Mouse (Mus musculus) heart, postnatal 14 days (tissue): ENCODE measurements around the gene Sdc4. TPM values are rescaled to one million over a fixed set of nuclear protein-coding genes. Genes with fewer than 3 reads are reported as not detected.

Experiments
- DNase-seq, 2 experiments: peaks; one replicate each; pipeline ENCODE4 v3.0.0; 2021 to 2022
- intact Hi-C: fragments of 180-260 bp; cut with DNase I; formaldehyde crosslinking; loops from one replicate; pipeline ENCODE4 v1.15.1; 2025
- total RNA-seq, 2 experiments: library from RNA; stranded (reverse); gene quantifications; 2 replicates each; pipeline ENCODE4 v1.2.3; 2021

The Sdc4 gene
- total RNA-seq, 2 experiments from 2014 or later, result 20.0 to 27.0 TPM

DNA sequence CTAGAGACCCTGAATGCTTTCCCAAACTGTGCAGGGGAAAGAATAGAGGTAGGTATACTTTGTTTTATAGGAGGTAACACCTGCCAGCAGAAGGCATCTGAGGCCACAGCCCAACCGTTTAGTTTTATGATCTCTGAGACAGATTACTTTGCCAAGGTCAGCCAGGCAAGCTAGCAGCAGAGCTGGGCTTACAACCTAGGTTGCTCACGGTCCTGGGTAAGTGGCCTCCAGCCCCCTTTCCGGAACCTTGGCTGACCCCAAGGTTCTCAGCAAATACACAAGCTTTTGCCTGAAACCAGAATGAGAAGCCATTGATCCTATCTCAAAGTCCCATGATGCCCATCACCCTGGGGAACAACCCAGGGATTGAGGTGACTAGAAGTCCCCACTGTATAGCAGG lies 9.0 kb downstream of the Sdc4 start:
- intact Hi-C loops, result no loop called here
- DNase-seq, result no peak

DNA sequence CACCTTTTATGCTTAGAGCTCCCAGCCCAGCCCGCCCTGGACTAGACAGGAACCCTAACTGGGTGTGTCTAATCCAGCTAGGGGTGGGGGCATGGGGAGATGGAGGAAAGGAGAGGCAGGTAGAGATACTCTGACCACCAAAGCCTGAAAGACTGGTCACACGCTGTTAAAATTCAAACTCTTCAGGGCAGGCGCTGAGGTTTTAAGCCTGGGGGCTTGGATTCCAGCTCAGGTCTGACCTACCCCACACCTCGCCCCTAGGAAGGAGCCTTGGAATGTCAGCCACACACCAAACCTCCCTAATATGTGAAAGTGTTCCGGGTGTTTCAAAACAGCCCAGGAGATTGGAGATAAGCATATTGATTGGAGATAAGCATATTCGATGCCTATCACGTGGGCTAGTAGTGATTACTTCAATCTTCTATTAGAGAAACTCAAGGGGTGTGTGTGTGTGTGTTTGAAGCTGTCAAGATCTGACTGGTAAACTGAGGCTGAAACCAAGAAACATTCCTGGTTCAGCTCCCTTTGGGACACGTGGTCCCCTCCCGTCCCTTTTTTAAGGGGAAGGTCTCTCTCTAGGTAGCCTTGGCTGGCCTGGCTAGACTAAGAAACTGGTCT lies 10.3 kb downstream of the Sdc4 start:
- intact Hi-C loops, result no loop called here
- DNase-seq, result no peak

DNA sequence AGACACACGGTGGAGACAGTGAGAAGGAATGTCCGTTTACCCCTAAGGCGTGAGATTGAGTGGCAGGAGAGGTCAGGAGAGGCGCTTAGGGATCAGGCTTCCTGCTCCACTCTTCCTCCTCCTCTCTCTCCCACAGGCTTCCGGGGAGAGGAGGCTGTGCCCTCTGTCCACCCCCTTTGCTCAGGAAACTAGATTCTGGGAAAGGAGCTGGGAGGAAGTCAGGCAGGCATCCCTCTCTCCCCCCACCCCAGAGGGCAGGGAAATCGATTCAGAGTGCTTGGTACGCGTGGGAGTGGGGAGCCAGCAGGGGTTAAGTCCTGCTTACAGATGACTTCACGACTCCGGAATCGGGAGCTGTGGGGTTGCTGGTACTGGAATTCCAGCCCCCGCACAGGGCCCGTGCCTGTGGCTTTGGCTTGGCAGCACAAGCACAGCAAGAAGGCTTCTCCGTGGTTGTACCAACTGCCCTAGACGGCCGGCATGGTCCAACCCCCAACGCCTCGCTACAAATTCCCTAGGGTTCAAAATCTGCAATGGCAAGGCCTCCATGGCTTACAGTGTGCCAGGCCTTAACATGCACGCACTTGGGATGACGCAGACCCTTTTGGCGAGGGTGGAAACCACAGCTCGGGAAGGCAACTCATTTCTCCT lies 11.0 kb downstream of the Sdc4 start:
- peak; percentile 27 to 35 for DNase-seq
- intact Hi-C loops, result no loop called here

- intact Hi-C loops, result no loop called here
- peak in 1 of 2 experiments; percentile 31 for DNase-seq
Measured at GRCm38 (mm10) chr2:164431676-164432465, 11.8 kb downstream of the Sdc4 start.

DNA sequence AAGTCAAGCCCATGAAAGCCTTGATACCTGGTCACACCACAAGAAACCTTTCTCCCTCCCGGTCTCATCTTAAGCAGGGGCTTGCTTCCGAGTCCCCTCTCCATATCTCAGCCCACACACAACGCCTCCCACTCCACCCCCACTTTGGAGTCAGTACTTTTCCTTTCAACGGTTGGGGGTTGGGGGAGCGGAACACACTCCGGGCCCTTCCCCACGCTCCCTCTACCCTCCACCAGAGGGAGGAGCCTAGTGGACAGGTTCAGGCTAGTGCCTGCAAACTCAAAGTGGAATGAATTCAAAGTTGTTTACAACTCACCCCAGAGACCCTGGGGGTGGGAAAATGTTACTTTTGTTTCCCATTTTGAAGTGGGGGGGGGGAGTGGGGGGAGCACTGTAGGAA lies 13.0 kb downstream of the Sdc4 start:
- intact Hi-C loops, result no loop called here
- no peak for DNase-seq

GRCm38 (mm10) chr2:164429881-164430615 lies 13.6 kb downstream of the Sdc4 start:
- DNase-seq, result no peak
- intact Hi-C loops, result no loop called here

DNA sequence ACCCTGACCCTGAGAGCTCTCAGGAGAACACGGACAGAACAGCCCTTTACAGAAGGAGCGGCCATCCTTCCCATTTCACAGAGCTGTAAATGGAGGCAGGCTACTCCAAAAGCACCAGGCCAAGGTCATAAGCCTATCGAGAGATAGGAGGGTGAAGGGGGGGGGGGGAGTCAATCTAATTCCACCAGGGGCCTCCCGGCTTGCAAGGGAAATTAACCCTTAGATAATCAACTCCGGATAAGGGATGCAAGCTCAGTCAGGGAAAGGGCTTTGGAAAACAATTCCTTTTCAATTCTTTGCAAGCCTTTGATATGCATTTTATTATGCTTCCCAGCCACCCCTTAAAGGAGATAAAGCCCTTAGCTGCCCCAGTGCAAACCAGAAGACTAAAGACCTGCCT lies 15.2 kb downstream of the Sdc4 start:
- intact Hi-C loops, result no loop called here
- DNase-seq, result no peak

- no peak for DNase-seq
- intact Hi-C loops, result no loop called here
Measured at GRCm38 (mm10) chr2:164426952-164427351, 16.7 kb downstream of the Sdc4 start.

GRCm38 (mm10) chr2:164426121-164426520 lies 17.6 kb downstream of the Sdc4 start:
- no peak for DNase-seq
- intact Hi-C loops, result no loop called here

GRCm38 (mm10) chr2:164425401-164425800 lies 18.3 kb downstream of the Sdc4 start:
- no peak for DNase-seq
- intact Hi-C loops, result no loop called here

DNA sequence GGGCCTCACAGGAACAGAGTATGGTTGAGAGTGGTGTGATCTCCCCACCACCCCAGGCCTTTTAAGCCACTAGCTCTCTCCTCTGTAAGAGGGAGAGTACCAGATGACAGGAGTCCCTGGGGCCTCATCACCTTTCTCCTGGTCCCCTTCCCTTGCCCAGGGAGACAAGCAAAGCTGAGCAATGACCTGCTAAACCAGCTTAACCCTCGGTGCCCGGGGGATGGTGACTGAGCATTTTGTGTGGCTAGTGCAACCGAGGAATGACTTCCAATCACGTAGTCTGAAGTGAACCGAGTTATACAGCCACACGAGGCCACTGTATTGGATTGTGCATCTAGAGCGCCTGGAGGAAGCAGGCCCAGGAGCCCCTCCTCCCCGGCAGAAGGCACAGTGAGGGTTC lies 19.3 kb downstream of the Sdc4 start:
- no peak for DNase-seq
- intact Hi-C loops, result no loop called here

GRCm38 (mm10) chr2:164423464-164423863 lies 20.2 kb downstream of the Sdc4 start:
- intact Hi-C loops, result no loop called here
- no peak for DNase-seq

DNA sequence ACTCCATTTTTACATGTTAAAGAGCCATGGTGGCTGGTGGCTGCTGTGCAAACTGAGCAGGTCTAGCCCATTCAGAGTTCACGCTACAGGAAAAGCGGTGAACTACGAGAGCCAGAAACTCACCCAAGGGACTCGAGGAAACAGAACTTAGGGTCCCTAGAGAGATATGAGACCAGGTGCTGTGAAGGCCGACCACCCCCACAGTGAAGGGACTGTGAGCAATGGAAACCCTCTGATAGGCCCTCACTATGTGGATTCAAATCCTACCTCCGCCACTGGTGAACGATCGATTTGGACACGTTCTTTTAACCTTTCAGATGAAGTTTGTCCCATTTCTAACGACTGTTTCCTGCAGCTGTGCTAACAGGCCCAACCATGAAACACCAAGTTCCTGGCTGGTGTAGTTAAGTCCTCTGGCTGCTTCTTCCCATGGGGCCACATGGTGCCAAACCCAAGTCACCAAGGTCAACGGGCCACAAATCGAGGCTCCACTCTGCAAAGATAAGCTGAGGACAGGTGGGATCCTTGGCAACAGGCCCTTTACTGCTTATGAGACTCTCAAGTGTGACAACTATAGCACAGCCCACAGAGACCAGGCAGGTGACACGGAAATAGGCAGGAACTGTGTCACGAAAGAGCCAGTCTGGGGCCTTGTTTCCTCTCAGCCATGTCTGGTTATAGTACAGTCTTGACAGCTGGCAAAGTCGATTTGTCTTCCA lies 20.9 kb downstream of the Sdc4 start:
- intact Hi-C loops, result no loop called here
- no peak for DNase-seq

DNA sequence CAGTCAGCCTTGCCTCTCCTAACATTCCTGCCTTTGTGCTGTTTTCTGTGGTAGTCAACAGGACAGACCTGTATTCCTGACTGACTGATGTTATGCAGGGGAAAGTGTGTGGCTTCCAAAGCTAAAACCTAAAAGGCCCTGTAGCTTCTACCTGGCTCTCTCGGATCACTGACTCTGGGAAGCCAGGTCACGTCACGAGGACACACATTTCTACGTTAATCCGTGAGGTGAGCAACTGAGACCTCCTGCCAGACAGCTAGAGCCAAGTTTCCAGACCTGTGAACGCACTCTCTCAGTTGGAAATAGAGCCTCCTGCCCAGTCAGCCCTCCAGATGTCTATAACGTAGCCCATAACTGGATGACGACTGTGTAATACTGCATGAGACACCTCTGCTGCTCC lies 21.7 kb downstream of the Sdc4 start:
- DNase-seq, result no peak
- intact Hi-C loops, result no loop called here

GRCm38 (mm10) chr2:164421306-164421705 lies 22.4 kb downstream of the Sdc4 start:
- no peak for DNase-seq
- intact Hi-C loops, result no loop called here

DNA sequence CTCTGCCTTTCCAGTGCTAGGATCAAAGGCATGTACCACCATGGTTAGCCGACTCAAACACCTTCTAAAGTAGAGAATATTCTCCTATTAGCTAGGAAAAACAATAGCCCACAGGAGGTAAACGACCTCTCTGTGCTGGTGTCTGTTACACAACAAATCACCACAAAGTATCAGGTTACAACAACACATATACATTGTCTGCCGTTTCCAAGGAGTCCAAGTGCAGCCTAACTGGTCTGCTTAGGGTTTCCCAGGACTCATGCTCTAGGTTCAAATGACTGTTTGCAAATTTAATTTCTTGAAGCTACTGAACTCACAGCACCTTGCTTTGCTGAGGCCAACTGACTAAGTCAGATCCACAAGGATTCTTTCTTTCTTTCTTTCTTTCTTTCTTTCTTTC lies 24.2 kb downstream of the Sdc4 start:
- DNase-seq, result no peak
- intact Hi-C loops, result no loop called here

DNA sequence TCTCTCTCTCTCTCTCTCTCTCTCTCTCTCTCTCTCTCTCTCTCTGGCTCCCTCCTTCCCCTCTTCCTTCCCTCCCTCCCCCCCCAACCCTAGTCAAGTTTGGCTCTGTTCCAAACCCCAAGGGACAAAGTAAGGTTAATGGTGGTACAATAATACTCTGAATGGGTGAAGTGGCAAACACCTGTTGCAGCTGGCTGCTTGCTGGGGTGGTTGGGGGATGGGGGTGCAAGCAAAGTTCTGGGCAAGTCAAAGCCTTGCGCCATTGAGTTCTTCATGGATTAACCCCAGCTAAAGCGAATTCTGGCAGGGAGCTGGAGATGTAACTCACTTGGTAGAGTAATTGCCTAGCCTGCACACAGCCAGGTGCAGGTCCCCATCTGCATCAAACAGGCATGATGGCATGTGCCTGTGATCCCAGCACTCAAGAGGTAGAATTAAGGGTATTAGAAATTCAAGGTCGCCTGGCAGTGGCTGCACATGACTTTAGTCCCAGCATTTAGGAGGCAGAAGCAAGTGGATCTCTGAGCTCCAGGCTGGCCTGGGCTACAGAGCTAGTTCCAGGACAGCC lies 25.3 kb downstream of the Sdc4 start:
- intact Hi-C loops, result no loop called here
- DNase-seq, result no peak

DNA sequence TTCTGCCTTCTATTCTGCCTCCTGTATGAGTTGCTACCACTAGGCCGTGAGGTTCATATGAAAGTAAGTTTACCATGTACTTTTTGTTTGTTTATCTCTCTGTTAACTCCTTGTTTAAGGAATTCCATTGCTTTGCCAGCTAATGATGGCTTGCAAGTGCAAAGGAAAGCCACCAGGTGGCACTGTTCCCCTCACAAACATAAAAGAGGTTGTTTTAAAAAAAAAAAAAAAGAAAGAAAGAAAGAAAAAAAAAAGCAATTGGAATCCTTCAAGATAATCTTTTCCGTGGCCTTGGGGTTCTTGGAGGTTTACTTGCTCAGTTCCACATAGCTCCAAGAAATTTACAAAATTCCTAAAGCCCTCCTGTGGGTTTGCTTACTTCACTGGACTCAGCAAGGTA lies 26.5 kb downstream of the Sdc4 start:
- peak; percentile 50 to 64 for DNase-seq
- intact Hi-C loops, result loop anchor here (1.0 to 2.0 kb wide), 2 partner anchors 40 to 103 kb away; partner anchors contain the start of gene Sys1

DNA sequence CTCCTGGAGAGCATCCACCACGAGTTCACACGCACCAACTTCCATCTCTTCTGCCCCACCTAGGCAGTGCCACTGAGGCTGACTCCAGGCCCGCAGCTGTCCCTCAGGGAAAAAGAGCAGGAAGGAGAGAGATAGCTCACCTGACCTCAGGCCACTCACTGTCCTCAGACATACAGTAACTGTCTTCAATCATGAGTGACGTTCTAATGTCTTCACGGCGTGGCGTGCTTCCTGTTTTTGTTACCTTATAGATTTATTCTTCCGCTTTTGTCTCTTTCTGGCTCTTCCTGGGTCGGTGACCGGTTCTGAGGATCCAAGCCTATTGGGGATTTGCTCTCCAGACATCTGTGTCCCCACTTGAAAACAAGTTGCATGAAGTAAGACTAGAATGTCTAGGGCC lies 29.1 kb downstream of the Sdc4 start:
- no peak for DNase-seq
- intact Hi-C loops, result no loop called here

GRCm38 (mm10) chr2:164414167-164414566 lies 29.5 kb downstream of the Sdc4 start:
- no peak for DNase-seq
- intact Hi-C loops, result no loop called here
